Mouse (Mus musculus): ENCODE measurements around the gene Fig4. TPM values are rescaled to one million over a fixed set of nuclear protein-coding genes. Genes with fewer than 3 reads are reported as not detected.

Fig4 gene
- polyA plus RNA-seq, 1 experiment from 2014 or later, result 48.1 TPM

DNA sequence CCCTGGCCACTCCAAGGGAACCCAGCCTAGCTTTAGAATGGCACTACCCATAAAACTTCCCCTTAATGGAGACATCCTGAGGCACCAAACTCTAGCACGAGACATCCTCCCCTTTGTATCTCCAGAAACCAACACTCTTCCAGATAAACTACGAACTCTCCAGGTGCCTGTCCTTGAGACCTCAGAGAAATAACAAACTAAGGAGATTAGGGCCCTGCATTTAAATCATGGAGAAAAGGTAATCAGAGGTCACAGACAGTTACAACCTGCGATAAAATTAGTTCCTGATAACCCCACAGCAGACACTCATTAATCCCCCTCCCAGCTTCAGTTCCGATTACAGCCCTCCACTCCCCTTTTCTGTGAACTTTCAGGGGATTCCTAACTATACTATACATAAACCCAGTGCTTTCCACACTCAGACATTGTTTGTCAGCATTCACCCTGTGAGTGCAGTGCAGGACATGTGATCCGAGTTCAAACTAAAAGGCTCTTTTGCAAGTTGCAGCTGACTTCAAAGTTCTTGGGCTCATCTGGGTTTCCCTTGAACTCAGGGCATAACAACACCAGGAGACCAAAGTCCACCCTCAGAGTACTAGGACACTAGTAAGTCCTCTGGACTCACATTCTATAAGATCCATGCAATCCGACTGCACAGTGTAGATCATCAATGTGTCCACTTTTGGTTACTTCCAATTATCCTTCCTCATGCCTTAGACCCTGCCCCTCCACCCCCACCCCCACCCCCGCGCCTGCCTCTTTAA lies 42.6 kb downstream of the Fig4 start:
- Histone ChIP-seq H3K27ac (ENCODE audit: poor library complexity, severe bottlenecking) (no peak overlapping the region; the same call in 1 of the 2 replicates), H3K9me3 (replicated peaks) (0 out of 2 replicates have a peak, but pooled peaks cover 6% of the 10 kb centered on the region), H3K4me2 (no peak overlapping the region), H3K27me3 (replicated peaks) (no peaks in the 10 kb centered on the region), H3K36me3 (peaks cover 36% of the 10 kb centered on the region), H3K4me3 (no peak overlapping the region), H3K4me1 (replicated peaks) (peaks cover 15% of the 10 kb centered on the region), H3K9ac (0 out of 2 replicates have a peak overlapping the region, but pooled peaks have one; percentile 6)
- ATAC-seq (ENCODE audit: insufficient number of reproducible peaks, low FRiP score), result no peak
- WGBS, result 30% methylated on average over 8 of the region's 8 CpGs

DNA sequence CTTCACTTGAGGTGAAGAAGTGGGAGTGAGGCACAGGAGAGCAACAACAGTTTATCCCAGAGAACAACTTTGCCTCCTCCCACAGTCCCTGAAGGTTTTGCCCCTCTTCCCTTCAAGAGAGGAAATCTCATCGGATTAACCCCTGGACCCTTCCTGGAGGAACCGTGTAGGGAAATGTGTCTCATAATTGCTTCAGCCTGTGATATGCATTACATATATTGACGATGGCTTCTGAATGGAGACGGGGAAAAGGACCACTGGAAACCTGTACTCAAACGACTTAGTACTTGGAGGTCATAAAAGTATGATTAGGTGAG lies 52.4 kb downstream of the Fig4 start:
- no peak overlapping the region for H3K4me3 ChIP-seq
- H3K27ac ChIP-seq (ENCODE audit: poor library complexity, severe bottlenecking), result no peak overlapping the region
- H3K27me3 ChIP-seq (replicated peaks), result no peaks in the 10 kb centered on the region
- WGBS, result 79% methylated on average over 5 of the region's 5 CpGs
- no peak for ATAC-seq (ENCODE audit: insufficient number of reproducible peaks, low FRiP score)
- H3K9ac ChIP-seq, result no peak overlapping the region
- H3K36me3 ChIP-seq, result peaks cover 43% of the 10 kb centered on the region
- H3K9me3 ChIP-seq (replicated peaks), result no peaks in the 10 kb centered on the region
- peaks cover 25% of the 10 kb centered on the region for H3K4me1 ChIP-seq (replicated peaks)
- no peak overlapping the region for H3K4me2 ChIP-seq

GRCm38 (mm10) chr10:41250045-41250748 lies 52.9 kb downstream of the Fig4 start:
- no peaks in the 10 kb centered on the region for H3K9me3 ChIP-seq (replicated peaks)
- no peak overlapping the region for H3K4me3 ChIP-seq
- peaks cover 30% of the 10 kb centered on the region for H3K4me1 ChIP-seq (replicated peaks)
- H3K27me3 ChIP-seq (replicated peaks), result no peaks in the 10 kb centered on the region
- ATAC-seq (ENCODE audit: insufficient number of reproducible peaks, low FRiP score), result no peak
- no peak overlapping the region for H3K9ac ChIP-seq
- H3K27ac ChIP-seq (ENCODE audit: poor library complexity, severe bottlenecking), result no peak overlapping the region
- 75% methylated on average over 8 of the region's 8 CpGs for WGBS
- H3K4me2 ChIP-seq, result no peak overlapping the region
- H3K36me3 ChIP-seq, result peaks cover 39% of the 10 kb centered on the region

DNA sequence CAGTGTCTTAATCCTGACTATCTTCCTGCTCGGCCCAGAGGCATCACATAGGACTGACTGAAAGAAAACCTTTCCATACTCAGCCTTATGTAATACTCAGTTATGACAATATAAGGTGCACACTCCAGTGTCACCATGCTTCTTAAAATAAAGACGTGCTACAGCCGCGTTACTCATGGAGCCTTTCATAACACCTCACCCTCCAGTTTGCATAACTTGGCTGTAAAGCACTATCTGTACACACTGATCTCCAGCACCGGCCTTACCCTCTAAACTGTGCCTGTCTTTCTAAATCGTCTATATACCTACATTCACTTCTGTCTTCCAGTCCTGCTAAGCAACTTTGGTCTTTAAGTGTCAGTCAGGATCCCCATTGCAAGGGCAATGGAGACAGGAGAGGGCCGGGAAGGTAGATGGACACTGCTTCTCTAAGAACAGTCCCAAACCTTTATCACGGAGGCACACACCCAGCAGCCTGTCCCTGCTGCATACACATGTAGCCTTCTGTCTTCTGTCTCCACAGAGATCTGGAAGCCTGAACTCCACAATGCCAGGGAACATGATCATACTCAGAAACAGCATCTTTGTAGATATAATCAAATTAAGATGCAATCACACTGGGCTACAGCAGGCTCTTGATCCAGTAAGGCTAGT lies 53.9 kb downstream of the Fig4 start:
- Histone ChIP-seq H3K4me1 (replicated peaks) (peaks cover 36% of the 10 kb centered on the region), H3K9me3 (replicated peaks) (no peaks in the 10 kb centered on the region), H3K36me3 (peaks cover 37% of the 10 kb centered on the region), H3K27ac (ENCODE audit: poor library complexity, severe bottlenecking) (no peak overlapping the region), H3K9ac (no peak overlapping the region), H3K4me3 (no peak overlapping the region), H3K4me2 (no peak overlapping the region), H3K27me3 (replicated peaks) (no peaks in the 10 kb centered on the region)
- ATAC-seq (ENCODE audit: insufficient number of reproducible peaks, low FRiP score), result no peak
- WGBS, result 79% methylated on average over 8 of the region's 8 CpGs

- H3K4me2 ChIP-seq, result no peak overlapping the region
- H3K27me3 ChIP-seq (replicated peaks), result no peaks in the 10 kb centered on the region
- no peak for ATAC-seq (ENCODE audit: insufficient number of reproducible peaks, low FRiP score)
- H3K4me1 ChIP-seq (replicated peaks), result peaks cover 36% of the 10 kb centered on the region
- WGBS, result 74% methylated on average over 5 of the region's 5 CpGs
- H3K4me3 ChIP-seq, result no peak overlapping the region
- H3K27ac ChIP-seq (ENCODE audit: poor library complexity, severe bottlenecking), result no peak overlapping the region
- peaks cover 37% of the 10 kb centered on the region for H3K36me3 ChIP-seq
- no peak overlapping the region for H3K9ac ChIP-seq
- H3K9me3 ChIP-seq (replicated peaks), result no peaks in the 10 kb centered on the region
Measured at GRCm38 (mm10) chr10:41247800-41248473, 55.1 kb downstream of the Fig4 start.

- H3K27ac ChIP-seq (ENCODE audit: poor library complexity, severe bottlenecking), result no peak overlapping the region
- no peak for ATAC-seq (ENCODE audit: insufficient number of reproducible peaks, low FRiP score)
- H3K4me3 ChIP-seq, result no peak overlapping the region
- H3K4me2 ChIP-seq, result no peak overlapping the region
- H3K9me3 ChIP-seq (replicated peaks), result no peaks in the 10 kb centered on the region
- no peak overlapping the region for H3K9ac ChIP-seq
- no peaks in the 10 kb centered on the region for H3K27me3 ChIP-seq (replicated peaks)
- WGBS, result 74% methylated on average over 5 of the region's 5 CpGs
- peaks cover 24% of the 10 kb centered on the region for H3K36me3 ChIP-seq
- H3K4me1 ChIP-seq (replicated peaks), result peaks cover 45% of the 10 kb centered on the region
Measured at GRCm38 (mm10) chr10:41246111-41246510, 56.9 kb downstream of the Fig4 start.

GRCm38 (mm10) chr10:41245477-41245876 lies 57.6 kb downstream of the Fig4 start:
- Histone ChIP-seq H3K4me1 (replicated peaks) (peaks cover 45% of the 10 kb centered on the region), H3K27me3 (replicated peaks) (no peaks in the 10 kb centered on the region), H3K4me2 (no peak overlapping the region), H3K36me3 (peaks cover 19% of the 10 kb centered on the region), H3K27ac (ENCODE audit: poor library complexity, severe bottlenecking) (peak overlapping the region; percentile 25; the same call in 1 of the 2 replicates), H3K4me3 (no peak overlapping the region), H3K9me3 (replicated peaks) (no peaks in the 10 kb centered on the region), H3K9ac (no peak overlapping the region)
- 77% methylated on average over 6 of the region's 6 CpGs for WGBS
- ATAC-seq (ENCODE audit: insufficient number of reproducible peaks, low FRiP score), result no peak

DNA sequence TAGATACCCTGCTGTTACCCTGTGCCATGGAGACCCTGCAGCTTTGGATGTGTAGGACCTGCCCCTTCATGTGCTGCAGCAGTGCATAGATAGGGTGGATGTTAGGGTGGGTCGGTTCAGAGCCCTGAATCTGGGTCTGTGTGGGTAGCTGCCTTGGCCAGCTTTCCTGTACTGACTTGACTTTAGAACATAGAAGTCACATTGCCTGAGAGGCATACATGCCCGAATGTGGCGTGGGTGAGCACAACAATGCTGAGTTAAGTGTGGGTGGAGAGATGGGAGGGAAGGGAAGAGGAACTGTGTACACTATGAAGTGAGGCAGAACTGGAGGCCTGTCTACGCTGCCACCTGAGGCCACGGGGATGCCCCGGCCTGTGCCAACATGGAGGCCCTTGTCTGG lies 58.0 kb downstream of the Fig4 start:
- Histone ChIP-seq H3K27ac (ENCODE audit: poor library complexity, severe bottlenecking) (peak overlapping the region; percentile 25; the same call in 1 of the 2 replicates), H3K36me3 (peaks cover 17% of the 10 kb centered on the region), H3K9ac (no peak overlapping the region), H3K4me2 (no peak overlapping the region), H3K9me3 (replicated peaks) (no peaks in the 10 kb centered on the region), H3K4me1 (replicated peaks) (peaks cover 47% of the 10 kb centered on the region), H3K4me3 (no peak overlapping the region), H3K27me3 (replicated peaks) (no peaks in the 10 kb centered on the region)
- 87% methylated on average over 6 of the region's 6 CpGs for WGBS
- ATAC-seq (ENCODE audit: insufficient number of reproducible peaks, low FRiP score), result no peak

DNA sequence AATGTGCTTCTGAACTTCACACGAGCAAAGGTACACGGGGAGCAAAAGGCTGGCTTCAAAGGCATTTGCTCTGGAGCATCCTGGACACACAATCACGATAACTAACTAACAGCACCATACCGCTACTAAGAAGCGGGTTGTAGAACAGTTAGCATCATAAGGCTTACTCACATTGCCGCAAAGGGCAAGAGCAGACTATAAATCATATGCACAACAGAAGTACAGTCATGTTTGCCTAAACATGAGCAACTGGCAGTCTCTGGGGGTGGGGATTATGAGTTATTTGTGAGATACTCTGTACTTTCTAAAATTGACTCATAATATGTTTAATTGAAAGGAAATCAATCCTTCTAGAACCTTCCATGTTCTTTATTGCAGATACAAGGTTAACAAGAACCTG lies 59.1 kb downstream of the Fig4 start:
- no peak for ATAC-seq (ENCODE audit: insufficient number of reproducible peaks, low FRiP score)
- WGBS, result 93% methylated on average over 6 of the region's 6 CpGs
- H3K4me2 ChIP-seq, result no peak overlapping the region
- H3K4me1 ChIP-seq (replicated peaks), result peaks cover 39% of the 10 kb centered on the region
- H3K36me3 ChIP-seq, result peaks cover 20% of the 10 kb centered on the region
- H3K9ac ChIP-seq, result no peak overlapping the region
- H3K9me3 ChIP-seq (replicated peaks), result no peaks in the 10 kb centered on the region
- H3K27ac ChIP-seq (ENCODE audit: poor library complexity, severe bottlenecking), result no peak overlapping the region
- H3K4me3 ChIP-seq, result no peak overlapping the region
- no peaks in the 10 kb centered on the region for H3K27me3 ChIP-seq (replicated peaks)

DNA sequence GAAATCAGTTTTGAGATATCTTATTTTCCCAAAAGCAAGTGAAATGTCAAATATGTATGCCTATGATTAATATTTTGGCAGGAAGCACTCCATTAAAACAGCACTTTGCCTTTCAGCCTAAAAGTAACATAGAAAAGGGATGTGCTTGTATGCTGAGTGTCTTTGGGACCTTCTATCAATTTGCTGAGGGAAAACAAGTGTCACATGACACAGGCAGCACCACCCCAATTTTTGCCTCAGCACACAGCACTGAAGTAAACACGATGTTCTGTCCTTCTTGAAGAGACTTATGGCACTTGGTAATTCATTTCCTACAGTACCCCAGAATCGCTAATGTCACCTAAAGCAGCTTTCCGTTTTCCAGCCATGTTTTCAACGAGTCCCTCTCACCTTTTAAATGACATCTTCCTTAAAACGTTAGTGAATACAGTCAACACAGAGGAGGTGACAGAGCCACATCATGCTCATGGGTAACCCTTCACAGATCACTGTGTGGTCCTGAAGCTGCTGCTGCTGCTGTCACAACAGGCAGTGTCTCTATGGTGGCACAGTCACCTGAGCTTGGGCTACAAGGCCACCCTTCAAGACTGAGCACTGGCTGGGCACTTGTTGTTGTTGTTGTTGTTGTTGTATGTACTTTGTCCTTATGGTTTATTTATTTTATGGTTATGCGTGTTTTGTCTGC lies 61.4 kb downstream of the Fig4 start:
- peaks cover 31% of the 10 kb centered on the region for H3K36me3 ChIP-seq
- peak overlapping the region; percentile 64 for H3K27ac ChIP-seq (ENCODE audit: poor library complexity, severe bottlenecking)
- no peak overlapping the region for H3K9ac ChIP-seq
- H3K4me1 ChIP-seq (replicated peaks), result peaks cover 27% of the 10 kb centered on the region
- no peak overlapping the region for H3K4me2 ChIP-seq
- H3K4me3 ChIP-seq, result no peak overlapping the region
- no peaks in the 10 kb centered on the region for H3K9me3 ChIP-seq (replicated peaks)
- WGBS, result 78% methylated on average over 6 of the region's 6 CpGs
- no peaks in the 10 kb centered on the region for H3K27me3 ChIP-seq (replicated peaks)
- ATAC-seq (ENCODE audit: insufficient number of reproducible peaks, low FRiP score), result no peak
